Mouse (Mus musculus) layer of hippocampus, postnatal 10 days (tissue): ENCODE data around the gene Aicda. TPM values are rescaled to one million over a fixed set of nuclear protein-coding genes. Genes with fewer than 3 reads are reported as not detected.
A peak's percentile ranks its signal among the peaks of the same experiment; 100 is the strongest.
"Not testable (repeated sequence)": the region's sequence is repeated elsewhere in the genome, so short reads cannot be mapped to it uniquely, and the experiment has no call there.

Experiments
- DNase-seq, 2 experiments: peaks; one replicate each; pipeline ENCODE4 v3.0.0; 2021; ENCODE audit warnings: low spot score in 2 of 2
- long read RNA-seq: library from polyadenylated mRNA; stranded (forward); transcript quantifications from one replicate; pipeline ENCODE4 v2.0.0, GENCODE M21; 2023
- total RNA-seq, 2 experiments: library from RNA; stranded (reverse); gene quantifications; 2 replicates each; pipeline ENCODE4 v1.2.3; 2021

Aicda gene
- total RNA-seq = not detected
- long read RNA-seq = 0 reads

- no peak for DNase-seq
Observed at GRCm38 (mm10) chr6:122553606-122554005, at the start of gene Aicda. Aicda (plus strand) TSS chr6:122553801.

- DNase-seq = no peak
Observed at GRCm38 (mm10) chr6:122505041-122505440, 48.6 kb upstream of the Aicda start.

GRCm38 (mm10) chr6:122505545-122505944 lies 48.1 kb upstream of the Aicda start, which contains the start of gene Mfap5:
Mfap5 (plus strand) TSS chr6:122505845.
- DNase-seq = no peak

- no peak for DNase-seq
Observed at GRCm38 (mm10) chr6:122508494-122508893, 45.1 kb upstream of the Aicda start.

GRCm38 (mm10) chr6:122512914-122513878 lies 40.4 kb upstream of the Aicda start:
- DNase-seq = no peak

- no peak for DNase-seq
Observed at GRCm38 (mm10) chr6:122514312-122514711, 39.3 kb upstream of the Aicda start.

- DNase-seq = not testable (repeated sequence)
Observed at GRCm38 (mm10) chr6:122515762-122516161, 37.8 kb upstream of the Aicda start.

GRCm38 (mm10) chr6:122517668-122518067 lies 35.9 kb upstream of the Aicda start:
- no peak for DNase-seq

GRCm38 (mm10) chr6:122519384-122519783 lies 34.2 kb upstream of the Aicda start:
- peak in 1 of 2 experiments; percentile 22 for DNase-seq

- DNase-seq = peak; percentile 16 to 27
Observed at GRCm38 (mm10) chr6:122522595-122522994, 31.0 kb upstream of the Aicda start.

- DNase-seq = no peak
Observed at GRCm38 (mm10) chr6:122523289-122523688, 30.3 kb upstream of the Aicda start.

GRCm38 (mm10) chr6:122527596-122527995 lies 26.0 kb upstream of the Aicda start:
- no peak for DNase-seq

- no peak for DNase-seq
Observed at GRCm38 (mm10) chr6:122528136-122528535, 25.5 kb upstream of the Aicda start.

GRCm38 (mm10) chr6:122531466-122532174 lies 22.0 kb upstream of the Aicda start:
- no peak for DNase-seq

- no peak for DNase-seq
Observed at GRCm38 (mm10) chr6:122532883-122533302, 20.7 kb upstream of the Aicda start.

- no peak for DNase-seq
Observed at GRCm38 (mm10) chr6:122534032-122534431, 19.6 kb upstream of the Aicda start.

- DNase-seq = no peak
Observed at GRCm38 (mm10) chr6:122539564-122539963, 14.0 kb upstream of the Aicda start.

- not testable (repeated sequence) for DNase-seq
Observed at GRCm38 (mm10) chr6:122542459-122542858, 11.1 kb upstream of the Aicda start.

- DNase-seq = no peak
Observed at GRCm38 (mm10) chr6:122543574-122543973, 10.0 kb upstream of the Aicda start.

GRCm38 (mm10) chr6:122544672-122545071 lies 8.9 kb upstream of the Aicda start:
- DNase-seq = no peak

- no peak for DNase-seq
Observed at GRCm38 (mm10) chr6:122545289-122545882, 8.2 kb upstream of the Aicda start.

GRCm38 (mm10) chr6:122545948-122546347 lies 7.7 kb upstream of the Aicda start:
- DNase-seq = no peak
